Mouse (Mus musculus): ENCODE results near the gene Atcay.

DNA sequence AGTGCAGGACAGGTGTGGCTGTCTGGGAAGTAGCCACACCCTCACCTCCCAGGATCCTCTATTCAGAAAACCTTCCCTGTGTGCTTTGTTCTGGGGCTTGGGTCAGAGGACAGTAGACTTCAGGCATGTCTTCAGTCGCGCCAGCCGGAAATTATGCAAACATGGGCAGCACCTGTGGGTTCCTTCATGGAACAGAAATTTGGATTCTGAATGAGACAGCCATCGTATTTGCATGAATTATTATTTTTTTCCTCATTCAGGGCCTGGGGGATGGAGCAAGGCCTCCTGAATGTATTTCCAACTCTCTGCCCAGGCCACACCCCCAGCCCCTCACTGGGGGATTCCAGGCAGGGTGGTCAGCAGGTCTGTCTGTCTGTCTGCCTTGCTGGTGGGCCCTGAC, 30.4 kb upstream of the Atcay start:
- TF ChIP-seq EP300 (IDR thresholded peaks at IDR 0.05) (no peak), CTCF (IDR thresholded peaks at IDR 0.05) (no peak)

Measured in lung, postnatal 0 days (tissue).